Mouse (Mus musculus): ENCODE measurements around the gene H3f3a.
"Not testable (repeated sequence)": the region's sequence is repeated elsewhere in the genome, so short reads cannot be mapped to it uniquely, and the experiment has no call there.

Gene H3f3a

DNA sequence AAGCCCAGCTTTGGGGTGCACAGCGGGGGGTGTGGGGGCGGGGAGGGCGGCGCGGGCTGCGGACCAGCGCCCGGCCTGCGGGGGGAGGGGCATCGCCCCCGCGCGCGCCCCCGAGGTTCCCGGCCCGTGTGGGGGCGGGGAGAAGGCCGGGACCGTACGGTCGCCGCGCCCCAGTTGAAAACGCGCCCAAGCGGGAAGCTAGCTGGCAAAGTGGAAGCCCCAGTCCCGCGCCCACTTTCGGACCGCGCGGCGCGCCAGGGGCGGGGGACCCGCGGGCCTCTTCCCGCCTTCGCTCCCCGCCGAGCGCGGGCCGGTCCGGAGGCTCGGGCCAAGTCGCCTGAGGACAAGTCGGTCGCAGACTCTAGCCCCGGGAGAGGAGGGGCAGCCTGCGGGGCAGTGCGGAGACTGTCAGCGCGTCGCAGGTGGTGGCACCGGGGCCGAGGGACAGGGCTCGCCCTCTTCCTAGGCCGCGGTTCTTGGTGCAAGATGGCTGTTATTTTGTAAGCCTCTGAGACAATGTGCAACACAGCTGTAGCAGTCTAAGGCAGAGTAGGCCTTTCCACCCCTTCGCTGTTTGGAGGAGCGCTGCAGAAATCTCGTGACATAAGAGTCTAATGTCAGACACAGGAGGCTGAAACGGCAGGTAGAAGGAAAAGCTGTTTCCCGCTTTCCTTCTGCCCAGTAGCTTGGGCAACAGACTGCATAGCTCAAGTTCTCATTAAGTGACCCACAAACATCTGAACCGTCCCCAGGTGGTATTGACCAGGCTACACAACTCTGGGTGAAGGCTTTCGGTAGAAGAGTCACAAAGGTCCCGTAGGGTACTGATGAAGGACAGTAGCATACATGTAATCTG is at the start of gene H3f3a:
Gene H3f3a (minus strand): TSS at position 59 of the 856 bp plus-strand sequence.
- DNase-seq, result peak; percentile 93 to 94

- DNase-seq, result no peak
Measured at GRCm38 (mm10) chr1:180860030-180860429, 46.3 kb upstream of the H3f3a start.

DNA sequence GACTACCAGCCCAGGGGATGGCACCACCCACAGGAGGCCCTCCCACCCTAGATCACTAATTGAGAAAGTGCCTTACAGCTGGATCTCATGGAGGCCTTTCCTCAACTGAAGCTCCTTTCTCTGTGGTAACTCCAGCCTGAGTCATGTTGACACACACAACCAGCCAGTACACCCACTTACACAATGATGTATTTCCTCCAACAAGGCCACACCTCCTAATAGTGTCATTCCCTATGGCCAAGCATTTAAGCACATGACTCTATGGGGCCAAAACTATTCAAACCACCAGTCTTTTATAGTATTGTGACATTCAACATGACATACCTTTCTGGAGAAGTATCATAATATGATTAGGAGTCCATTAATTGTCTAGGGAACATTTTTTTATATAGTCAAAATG is 45.0 kb upstream of the H3f3a start:
- DNase-seq, result no peak

- DNase-seq, result peak; percentile 100
Measured at GRCm38 (mm10) chr1:180850316-180851270, 36.9 kb upstream of the H3f3a start, which contains the start of gene Sde2. TSS of gene Sde2 (plus strand) at chr1:180851127.

GRCm38 (mm10) chr1:180849701-180850301 is 36.1 kb upstream of the H3f3a start:
- peak in 1 of 2 experiments; percentile 50 for DNase-seq

- peak; percentile 62 to 66 for DNase-seq
Measured at GRCm38 (mm10) chr1:180848511-180849241, 34.9 kb upstream of the H3f3a start.

DNA sequence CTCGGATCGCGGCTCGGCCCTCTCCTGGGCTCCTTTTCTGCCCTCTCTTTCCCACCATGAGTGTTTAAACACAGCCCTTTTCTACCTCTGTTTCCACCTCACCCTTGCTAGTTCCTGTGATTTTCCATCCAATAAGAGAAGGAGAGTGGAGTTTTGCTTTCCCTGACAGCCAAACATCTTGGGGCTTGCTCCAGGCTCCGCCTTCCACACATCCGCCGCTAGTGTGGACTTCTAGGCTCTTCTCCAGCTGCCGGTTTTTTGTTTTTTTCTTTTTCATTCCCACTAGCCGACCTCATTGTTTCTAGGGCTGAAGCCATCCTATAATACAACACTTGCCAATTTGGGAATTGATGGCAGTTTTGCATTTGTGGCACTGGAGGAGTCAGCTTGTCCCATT is 34.4 kb upstream of the H3f3a start:
- peak; percentile 71 to 78 for DNase-seq

GRCm38 (mm10) chr1:180841561-180842300 is 28.0 kb upstream of the H3f3a start:
- DNase-seq, result no peak

DNA sequence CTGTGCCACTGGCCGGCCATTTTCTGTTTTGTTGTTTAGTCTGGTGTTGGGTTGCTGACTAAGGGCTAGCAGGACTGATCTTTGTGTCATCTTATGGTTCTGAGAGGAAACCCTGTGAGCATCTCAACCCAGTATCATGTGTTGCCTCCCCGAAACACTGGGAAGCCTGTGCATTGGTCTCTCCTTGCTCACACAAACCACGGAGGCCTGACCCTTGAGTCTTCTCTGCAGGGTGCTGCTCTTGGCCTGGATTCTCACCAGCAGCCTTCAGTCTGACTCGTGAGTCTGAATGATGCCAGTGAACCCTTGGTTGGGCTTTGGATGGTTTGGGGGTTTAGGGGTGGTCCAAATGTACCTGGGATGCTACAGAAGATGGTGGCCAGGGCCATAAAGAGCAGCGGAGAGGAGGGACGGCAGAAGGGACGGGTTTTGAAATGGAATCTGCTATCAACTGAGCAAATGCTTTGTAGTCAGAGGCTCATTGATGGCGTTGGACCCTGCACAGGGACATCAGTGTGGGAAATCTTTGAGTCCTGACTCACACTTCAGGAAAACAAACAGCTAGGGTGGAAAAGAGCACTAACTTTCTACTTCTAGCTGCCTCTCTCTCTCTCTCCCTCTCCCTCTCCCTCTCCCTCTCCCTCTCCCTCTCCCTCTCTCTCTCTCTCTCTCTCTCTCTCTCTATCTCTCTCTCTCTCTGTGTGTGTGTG is 25.6 kb upstream of the H3f3a start:
- DNase-seq, result no peak

DNA sequence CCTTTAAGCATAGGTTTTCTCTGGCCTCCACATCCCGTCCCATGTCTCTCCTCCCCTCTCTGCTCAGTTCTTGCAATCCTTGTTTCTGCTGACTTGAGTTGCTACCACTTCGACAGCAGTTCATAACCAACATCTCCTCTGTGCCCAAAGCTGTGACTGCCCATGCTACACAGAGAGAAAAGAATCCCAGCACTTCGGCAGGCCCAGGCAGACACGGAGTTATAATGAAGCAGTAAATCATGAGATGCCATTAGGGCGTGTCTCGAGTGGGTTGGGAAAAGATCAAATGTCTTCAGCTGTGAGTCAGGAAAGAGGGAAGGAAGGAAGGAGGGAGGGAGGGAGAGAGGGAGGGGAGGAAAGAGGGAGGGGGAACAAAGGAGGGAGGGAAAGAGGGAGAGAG is 24.3 kb upstream of the H3f3a start:
- no peak for DNase-seq

- DNase-seq, result no peak
Measured at GRCm38 (mm10) chr1:180837186-180837585, 23.4 kb upstream of the H3f3a start.

DNA sequence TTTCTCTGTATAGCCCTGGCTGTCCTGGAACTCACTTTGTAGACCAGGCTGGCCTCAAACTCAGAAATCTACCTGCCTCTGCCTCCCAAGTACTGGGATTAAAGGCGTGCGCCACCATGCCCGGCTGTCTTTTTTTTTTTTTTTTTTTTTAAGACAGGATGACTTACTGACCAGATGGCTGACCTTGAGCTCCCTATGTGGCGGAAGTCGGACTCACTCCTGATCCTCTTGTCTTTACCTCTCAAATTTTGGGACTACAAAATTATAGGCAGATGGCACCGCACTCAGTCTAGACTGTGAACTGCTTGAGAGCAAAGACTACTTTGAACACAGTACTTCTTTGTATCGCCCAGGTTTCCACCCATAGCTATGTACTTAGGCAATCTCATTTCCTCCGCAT is 22.7 kb upstream of the H3f3a start:
- not testable (repeated sequence) for DNase-seq

DNA sequence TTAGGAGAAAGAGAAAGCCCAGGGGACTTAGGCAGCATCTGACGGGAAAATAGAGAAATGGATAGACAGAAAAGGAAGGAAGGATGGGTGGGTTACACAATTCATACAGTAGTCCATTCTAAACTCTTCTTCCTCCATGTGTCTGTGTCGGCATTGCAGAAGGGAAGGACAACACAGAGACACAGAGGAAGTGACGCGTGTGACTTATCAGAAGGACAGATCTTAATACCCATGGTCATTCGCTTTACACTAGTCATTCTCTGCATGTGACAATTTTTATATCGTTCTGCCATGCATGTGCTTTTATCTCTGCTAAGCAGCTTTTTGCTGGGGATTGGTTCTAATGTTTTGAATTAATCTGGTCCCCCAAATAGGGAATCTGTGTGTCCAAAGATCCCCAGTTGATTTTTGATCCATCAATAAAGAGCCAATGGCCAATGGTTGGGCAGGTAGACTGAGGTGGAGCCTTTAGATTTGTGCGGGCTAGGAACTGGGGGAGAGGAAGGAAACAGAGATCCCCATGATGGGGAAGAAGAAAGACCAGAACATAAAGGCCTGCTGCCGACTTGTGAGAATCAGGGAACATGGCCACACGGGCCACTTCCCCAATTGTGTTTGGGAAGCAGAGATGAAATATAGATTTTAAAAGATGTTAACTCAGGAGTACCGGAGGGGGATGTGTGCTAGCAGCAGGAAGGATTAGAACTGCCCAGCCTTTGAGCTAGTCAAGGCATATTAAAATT is 21.7 kb upstream of the H3f3a start:
- DNase-seq, result no peak

DNA sequence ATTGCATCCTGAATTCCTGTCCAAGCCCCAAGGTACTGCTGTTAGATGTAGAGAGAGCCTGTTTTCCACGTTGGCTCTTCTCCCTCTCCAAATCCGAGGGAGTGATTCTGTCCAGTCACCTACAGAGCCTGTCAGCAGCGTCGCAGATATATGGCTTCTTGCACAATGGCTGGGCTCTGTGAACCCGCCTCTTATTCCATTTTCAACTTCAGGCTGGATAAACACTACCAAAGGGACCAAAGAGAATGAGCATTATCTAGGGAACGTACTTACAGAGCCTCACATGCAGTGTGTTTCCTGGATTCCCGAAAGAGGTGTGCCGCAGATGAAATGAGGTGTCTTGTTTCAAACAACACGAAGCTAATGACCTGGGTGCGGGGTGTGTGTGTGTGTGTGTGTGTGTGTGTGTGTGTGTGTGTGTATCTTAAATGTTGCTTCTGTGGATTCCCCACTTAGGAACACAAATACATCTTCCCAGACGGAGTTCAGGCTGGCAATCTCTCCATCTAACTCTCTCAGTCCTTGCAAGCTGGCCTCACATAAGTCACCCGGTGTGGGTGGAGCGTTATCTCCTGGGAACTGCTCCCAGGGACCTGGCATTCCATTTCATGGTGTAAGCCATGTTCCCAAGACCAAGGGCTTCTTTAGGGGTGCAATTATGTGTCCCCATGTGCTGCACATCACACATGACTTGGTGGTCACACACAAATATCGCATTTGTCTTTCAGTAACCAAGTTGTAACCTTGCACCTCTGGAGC is 17.0 kb upstream of the H3f3a start:
- DNase-seq, result no peak

GRCm38 (mm10) chr1:180830175-180830574 is 16.4 kb upstream of the H3f3a start:
- no peak for DNase-seq

GRCm38 (mm10) chr1:180829775-180830174 is 16.0 kb upstream of the H3f3a start:
- DNase-seq, result no peak

- no peak for DNase-seq
Measured at GRCm38 (mm10) chr1:180826634-180827033, 12.9 kb upstream of the H3f3a start.

GRCm38 (mm10) chr1:180824721-180825120 is 11.0 kb upstream of the H3f3a start:
- no peak for DNase-seq

DNA sequence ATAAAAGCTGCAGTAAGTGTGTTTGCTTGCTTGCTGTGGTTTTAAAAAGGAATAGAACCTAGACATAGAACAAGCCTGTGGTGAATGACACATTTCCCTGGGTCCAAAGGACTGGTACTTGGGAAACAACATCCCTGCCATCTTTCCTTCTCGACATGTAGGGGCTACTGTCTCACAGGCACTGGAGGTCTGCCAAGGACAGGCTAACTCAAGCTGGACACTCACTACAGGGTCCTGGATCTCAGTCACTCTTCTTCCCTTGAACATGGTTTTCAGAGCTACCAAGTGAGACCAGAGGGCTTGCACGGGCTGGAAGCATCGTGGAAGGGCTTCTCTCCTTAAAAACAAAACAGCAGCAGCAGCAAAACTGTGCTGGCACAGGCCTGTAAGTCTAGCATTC is 10.0 kb upstream of the H3f3a start:
- no peak for DNase-seq
